Comparison of ENCODE assay signal across 8 mouse cellular contexts in genomic region chr2:61655382-61656281, GRCm38 (mm10). TPM values are rescaled to one million over a fixed set of nuclear protein-coding genes. Genes with fewer than 3 reads are reported as not detected.
DNase-seq lines count a peak whose midpoint lies in the region; ATAC-seq and TF ChIP-seq lines count a peak whose summit lies in the region.

No protein-coding gene starts in this region.

- H3K4me3 ChIP-seq in kidney, adult 2 months (ENCODE audit: insufficient read depth, low read depth, low read length) = peak overlapping the region; percentile 34
- H3K4me3 ChIP-seq in forebrain, embryonic 14.5 days (ENCODE audit: low read depth, low read length) = peak overlapping the region; percentile 55
- H3K4me3 ChIP-seq in hindbrain, embryonic 14.5 days (replicated peaks; ENCODE audit: low read length) = peak overlapping the region; percentile 64
- H3K4me3 ChIP-seq in stomach, embryonic 15.5 days (replicated peaks) = peak overlapping the region; percentile 57

- TF ChIP-seq POLR2A in kidney, adult 2 months (IDR thresholded peaks at IDR 0.05; ENCODE audit: low read depth, low read length) = no peak

- H3K4me2 ChIP-seq in forebrain, embryonic 14.5 days (ENCODE audit: low read length) = peak overlapping the region; percentile 86
- H3K4me2 ChIP-seq in hindbrain, embryonic 14.5 days (replicated peaks) = peak overlapping the region; percentile 95
- H3K4me2 ChIP-seq in stomach, embryonic 15.5 days = peak overlapping the region; percentile 98

- no peaks in the 10 kb centered on the region for H3K9me3 ChIP-seq in forebrain, embryonic 14.5 days (replicated peaks; ENCODE audit: control insufficient read depth, low read length)
- H3K9me3 ChIP-seq in hindbrain, embryonic 14.5 days (ENCODE audit: control insufficient read depth, low read length) = no peaks in the 10 kb centered on the region
- H3K9me3 ChIP-seq in stomach, embryonic 15.5 days = no peaks in the 10 kb centered on the region

- H3K27me3 ChIP-seq in kidney, adult 2 months (replicated peaks; ENCODE audit: control insufficient read depth, insufficient read depth, low read length) = peaks cover 2% of the 10 kb centered on the region; the same call in 1 of the 2 replicates
- H3K27me3 ChIP-seq in forebrain, embryonic 14.5 days (replicated peaks; ENCODE audit: control insufficient read depth, insufficient read depth, low read length) = no peaks in the 10 kb centered on the region
- no peaks in the 10 kb centered on the region for H3K27me3 ChIP-seq in hindbrain, embryonic 14.5 days (ENCODE audit: control insufficient read depth, insufficient read depth, low read length)
- H3K27me3 ChIP-seq in stomach, embryonic 15.5 days (replicated peaks) = no peaks in the 10 kb centered on the region

- peak overlapping the region; percentile 86 for H3K9ac ChIP-seq in forebrain, embryonic 14.5 days (ENCODE audit: low read length)
- peak overlapping the region; percentile 85 for H3K9ac ChIP-seq in hindbrain, embryonic 14.5 days
- H3K9ac ChIP-seq in stomach, embryonic 15.5 days = no peak overlapping the region

- WGBS in kidney, adult 2 months = 3% methylated on average over 46 of the region's 46 CpGs
- WGBS in forebrain, embryonic 14.5 days = under 1% methylated on average over 45 of the region's 46 CpGs
- 1% methylated on average over 45 of the region's 46 CpGs for WGBS in hindbrain, embryonic 14.5 days
- WGBS in stomach, embryonic 15.5 days = under 1% methylated on average over 46 of the region's 46 CpGs

- H3K36me3 ChIP-seq in kidney, adult 2 months (ENCODE audit: control insufficient read depth, insufficient read depth, low read length) = no peaks in the 10 kb centered on the region
- H3K36me3 ChIP-seq in forebrain, embryonic 14.5 days (ENCODE audit: control insufficient read depth, insufficient read depth, low read length) = no peaks in the 10 kb centered on the region
- H3K36me3 ChIP-seq in hindbrain, embryonic 14.5 days (replicated peaks; ENCODE audit: control insufficient read depth, insufficient read depth) = no peaks in the 10 kb centered on the region
- no peaks in the 10 kb centered on the region for H3K36me3 ChIP-seq in stomach, embryonic 15.5 days

- DNase-seq in kidney, adult 2 months = peak; percentile 7
- no peak for DNase-seq in kidney, adult 8-10 months
- DNase-seq in cerebellum, adult 11 months = peak; percentile 51
- DNase-seq in forebrain, embryonic 14.5 days (ENCODE audit: low spot score) = peak; percentile 84
- DNase-seq in hindbrain, embryonic 14.5 days (ENCODE audit: low spot score) = peak; percentile 67
- DNase-seq in left cerebral cortex, adult 8-10 months (ENCODE audit: low spot score in 2 of 2) = peak; percentile 56 to 90
- peak; percentile 36 for DNase-seq in mesoderm, embryonic 11.5 days (ENCODE audit: low read depth, low spot score)

- H3K27ac ChIP-seq in kidney, adult 2 months (ENCODE audit: insufficient read depth, low read depth, low read length) = no peak overlapping the region
- H3K27ac ChIP-seq in forebrain, embryonic 14.5 days (ENCODE audit: low read depth, low read length) = peak overlapping the region; percentile 98
- H3K27ac ChIP-seq in hindbrain, embryonic 14.5 days = peak overlapping the region; percentile 93
- no peak overlapping the region for H3K27ac ChIP-seq in stomach, embryonic 15.5 days

- ATAC-seq in forebrain, embryonic 14.5 days = peak; percentile 75
- ATAC-seq in hindbrain, embryonic 14.5 days (ENCODE audit: low FRiP score) = peak; percentile 69
- no peak; the same call in 1 of the 2 replicates for ATAC-seq in stomach, embryonic 15.5 days (ENCODE audit: insufficient read depth, low FRiP score, low read depth)

- H3K4me1 ChIP-seq in kidney, adult 2 months (ENCODE audit: control insufficient read depth, insufficient read depth, low read length) = no peaks in the 10 kb centered on the region
- H3K4me1 ChIP-seq in forebrain, embryonic 14.5 days (ENCODE audit: control insufficient read depth, insufficient read depth, low read length) = peaks cover 14% of the 10 kb centered on the region
- peaks cover 10% of the 10 kb centered on the region for H3K4me1 ChIP-seq in hindbrain, embryonic 14.5 days (replicated peaks; ENCODE audit: control insufficient read depth, insufficient read depth, low read length)
- H3K4me1 ChIP-seq in stomach, embryonic 15.5 days = peaks cover 9% of the 10 kb centered on the region; the same call in 1 of the 2 replicates

- TF ChIP-seq CTCF in kidney, adult 2 months (conservative IDR thresholded peaks at IDR 0.05; ENCODE audit: insufficient read depth, insufficient read length, low read depth, low read length) = no peak

RNA-seq across cellular contexts. Expression of gene Psmd14, which starts 55.9 kb away (rescaled TPM):
- polyA plus RNA-seq in kidney, adult 2 months (2012; rRNA removed) = 15.0 and 22.5 TPM in 2 replicates
- 279 and 296 TPM in 2 replicates for polyA plus RNA-seq in forebrain, embryonic 14.5 days (2014; fragmentation: Nextera tagmentation; extraction: Ambion mirVana)
- 210 and 215 TPM in 2 replicates for polyA plus RNA-seq in hindbrain, embryonic 14.5 days (2014; fragmentation: Nextera tagmentation; extraction: Ambion mirVana)
- 100 to 1,000 TPM; 103 to 132 (median 114) TPM for total RNA-seq in left cerebral cortex, adult 8-10 months (2022)
- 171 and 180 TPM in 2 replicates for polyA plus RNA-seq in stomach, embryonic 15.5 days (2015; fragmentation: Nextera tagmentation; extraction: Ambion mirVana)

Comparison
In these comparisons a context has a peak if more than half of its experiments do, and no peak if none do; other contexts are left out.
1. DNase-seq: peak in kidney, adult 2 months (single experiment), cerebellum, adult 11 months (single experiment), forebrain, embryonic 14.5 days (single experiment), hindbrain, embryonic 14.5 days (single experiment), left cerebral cortex, adult 8-10 months (2 of 2) and mesoderm, embryonic 11.5 days (single experiment); none in kidney, adult 8-10 months (0 of 2).
2. H3K27ac ChIP-seq: peak in forebrain, embryonic 14.5 days (single experiment) and hindbrain, embryonic 14.5 days (single experiment); none in kidney, adult 2 months (single experiment) and stomach, embryonic 15.5 days (single experiment).
3. Peak in every context shown above with its lines, with median percentiles within 50 percentile points of each other: H3K4me3 ChIP-seq and H3K4me2 ChIP-seq.